Comparison of ENCODE assay signal across 20 mouse cellular contexts in the genomic region with DNA sequence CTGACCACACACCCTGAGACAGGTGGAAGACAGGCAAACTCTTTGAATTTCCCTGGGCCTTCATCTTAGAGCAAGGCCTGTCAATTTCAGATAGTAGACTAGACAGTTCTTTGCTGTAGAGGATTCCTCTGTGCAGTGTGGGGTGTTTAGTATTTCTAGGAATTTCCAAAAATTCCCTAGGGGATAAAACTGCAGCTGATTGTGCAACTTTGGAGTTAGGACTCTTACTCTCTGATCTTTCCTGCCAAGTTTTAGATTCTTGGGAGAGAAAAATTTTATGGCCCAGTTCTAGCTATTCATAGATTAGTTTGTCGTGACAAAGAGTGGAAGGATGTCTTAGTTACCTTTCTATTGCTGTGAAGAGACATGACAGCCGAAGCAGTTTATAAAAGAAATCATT. TPM values are rescaled to one million over a fixed set of nuclear protein-coding genes. Genes with fewer than 3 reads are reported as not detected.
DNase-seq lines count a peak whose midpoint lies in the region; ATAC-seq and TF ChIP-seq lines count a peak whose summit lies in the region.
"Had no signal": no experiment of that assay in that cellular context is flagged by ENCODE, and none has a peak within 500 bp of the region (broad histone marks: within the 10 kb centered on the region; RNA-seq: fewer than 3 reads in every experiment).

No protein-coding gene starts in this region.

- no peaks in the 10 kb centered on the region for H3K36me3 ChIP-seq in kidney, postnatal 0 days (ENCODE audit: insufficient read depth, low read length)
- H3K36me3 ChIP-seq in stomach, postnatal 0 days (ENCODE audit: control insufficient read depth, insufficient read depth, low read length) = no peaks in the 10 kb centered on the region
- H3K36me3 ChIP-seq: embryonic facial prominence, embryonic 10.5 days; heart, embryonic 12.5 days; hindbrain, embryonic 10.5 days; intestine, embryonic 15.5 days had no signal

- no peak overlapping the region for H3K27ac ChIP-seq in kidney, postnatal 0 days
- no peak overlapping the region for H3K27ac ChIP-seq in stomach, postnatal 0 days (replicated peaks)
- H3K27ac ChIP-seq: embryonic facial prominence, embryonic 10.5 days; forebrain, embryonic 13.5 days; heart, adult 2 months; hindbrain, embryonic 10.5 days; hindbrain, embryonic 14.5 days; intestine, embryonic 15.5 days had no signal

- TF ChIP-seq EP300 in stomach, postnatal 0 days (optimal IDR thresholded peaks at IDR 0.05) = no peak

- ATAC-seq in kidney, postnatal 0 days (replicated peaks; ENCODE audit: low FRiP score, low read depth) = no peak
- ATAC-seq in stomach, postnatal 0 days (ENCODE audit: low FRiP score, low TSS enrichment) = no peak
- ATAC-seq: forebrain, embryonic 13.5 days; forebrain, postnatal 0 days; intestine, embryonic 15.5 days had no signal

- H3K27me3 ChIP-seq in kidney, postnatal 0 days (ENCODE audit: insufficient read depth, low read length) = no peaks in the 10 kb centered on the region
- H3K27me3 ChIP-seq in stomach, postnatal 0 days (ENCODE audit: control insufficient read depth, insufficient read depth, low read length) = no peaks in the 10 kb centered on the region
- H3K27me3 ChIP-seq: CH12.LX; forebrain, embryonic 13.5 days; heart, embryonic 12.5 days; intestine, embryonic 15.5 days had no signal

- no peak overlapping the region for H3K9ac ChIP-seq in kidney, postnatal 0 days (ENCODE audit: low read depth, low read length)
- no peak overlapping the region for H3K9ac ChIP-seq in stomach, postnatal 0 days (ENCODE audit: low read length)
- H3K9ac ChIP-seq: forebrain, embryonic 13.5 days; forebrain, postnatal 0 days; heart, embryonic 12.5 days; hindbrain, embryonic 14.5 days; intestine, embryonic 15.5 days had no signal

- DNase-seq in kidney, postnatal 0 days (ENCODE audit: low spot score) = peak; percentile 46
- no peak for DNase-seq in kidney, postnatal 25 days
- DNase-seq in 3134 (ENCODE audit: extremely low read depth, insufficient read length, low spot score) (peak; percentile 19), 3T3-L1 (ENCODE audit: low read depth, low spot score) (peak; percentile 55), NIH3T3 (ENCODE audit: low read depth) (peak; percentile 61)
- no peak for DNase-seq in cerebellum, adult 18-20 months
- no peak for DNase-seq in stomach, postnatal 0 days (ENCODE audit: low spot score)
- DNase-seq: adrenal gland, postnatal 14 days; cerebellum, adult 11-12 months; cerebellum, adult 9-11 months; forebrain, postnatal 0 days; gastrocnemius, postnatal 14 days; heart, adult 2 months had no signal

- H3K9me3 ChIP-seq in kidney, postnatal 0 days (replicated peaks; ENCODE audit: low read length) = no peaks in the 10 kb centered on the region
- H3K9me3 ChIP-seq in stomach, postnatal 0 days (ENCODE audit: control insufficient read depth, low read length) = no peaks in the 10 kb centered on the region
- H3K9me3 ChIP-seq: embryonic facial prominence, embryonic 10.5 days; forebrain, embryonic 13.5 days; heart, embryonic 12.5 days; hindbrain, embryonic 10.5 days; intestine, embryonic 15.5 days had no signal

- H3K4me3 ChIP-seq in kidney, postnatal 0 days (replicated peaks; ENCODE audit: low read depth, low read length) = no peak overlapping the region
- no peak overlapping the region for H3K4me3 ChIP-seq in stomach, postnatal 0 days (ENCODE audit: low read depth, low read length)
- H3K4me3 ChIP-seq: embryonic facial prominence, embryonic 10.5 days; forebrain, embryonic 13.5 days; heart, adult 2 months; heart, embryonic 12.5 days; hindbrain, embryonic 10.5 days; intestine, embryonic 15.5 days had no signal

- 0 out of 2 replicates have a peak, but pooled peaks cover 5% of the 10 kb centered on the region for H3K4me1 ChIP-seq in kidney, postnatal 0 days (replicated peaks; ENCODE audit: insufficient read depth, low read length)
- no peaks in the 10 kb centered on the region for H3K4me1 ChIP-seq in stomach, postnatal 0 days (replicated peaks; ENCODE audit: control insufficient read depth, insufficient read depth)

- WGBS in kidney, postnatal 0 days = 77% methylated on average over 2 of the region's 2 CpGs
- 79% methylated on average over 2 of the region's 2 CpGs for WGBS in stomach, postnatal 0 days

- no peak overlapping the region for H3K4me2 ChIP-seq in kidney, postnatal 0 days (ENCODE audit: low read length)
- no peak overlapping the region for H3K4me2 ChIP-seq in stomach, postnatal 0 days (replicated peaks; ENCODE audit: low read depth)
- H3K4me2 ChIP-seq: forebrain, embryonic 13.5 days; heart, embryonic 12.5 days; hindbrain, embryonic 14.5 days; intestine, embryonic 15.5 days had no signal

- TF ChIP-seq CTCF in kidney, postnatal 0 days (IDR thresholded peaks at IDR 0.05; ENCODE audit: low read depth) = no peak
- TF ChIP-seq CTCF in stomach, postnatal 0 days (IDR thresholded peaks at IDR 0.05; ENCODE audit: low read depth) = no peak

RNA-seq across cellular contexts. Expression of a gene that starts 3.8 kb away (rescaled TPM):
- polyA plus RNA-seq in kidney, postnatal 0 days (2015; fragmentation: Nextera tagmentation; extraction: Ambion mirVana) = 28.3 and 30.9 TPM in 2 replicates
- 13.3 TPM in 2 replicates for polyA plus RNA-seq in stomach, postnatal 0 days (2015; fragmentation: Nextera tagmentation; extraction: Ambion mirVana)

RNA-seq across cellular contexts. Expression of a gene that starts 16.5 kb away (rescaled TPM):
- polyA plus RNA-seq in kidney, postnatal 0 days (2015; fragmentation: Nextera tagmentation; extraction: Ambion mirVana) = 38.5 and 40.7 TPM in 2 replicates
- 17.1 TPM in 2 replicates for polyA plus RNA-seq in stomach, postnatal 0 days (2015; fragmentation: Nextera tagmentation; extraction: Ambion mirVana)

Comparison
In these comparisons a context has a peak if more than half of its experiments do, and no peak if none do; other contexts are left out.
1. DNase-seq: peak in kidney, postnatal 0 days (single experiment), 3134 (single experiment), 3T3-L1 (single experiment) and NIH3T3 (single experiment); none in kidney, postnatal 25 days (0 of 2), cerebellum, adult 18-20 months (0 of 2) and stomach, postnatal 0 days (single experiment).